Mouse (Mus musculus) E14TG2a.4 (cell line): ENCODE measurements around the gene Ctla4.

ENCODE experiments used
- CTCF ChIP-seq: conservative IDR thresholded peaks from 2 replicates; pipeline ENCODE4 v1.5.1; 2014; ENCODE audit warnings: low read length
- NANOG ChIP-seq: IDR thresholded peaks from 2 replicates; pipeline ENCODE4 v1.6.1; 2014; ENCODE audit warnings: borderline replicate concordance, low read length, mixed read lengths

GRCm38 (mm10) chr1:60882792-60883191, 4.0 kb upstream of the Ctla4 start:
- TF ChIP-seq CTCF = no peak
- no peak for TF ChIP-seq NANOG
